Comparison of ENCODE assay signal across 26 mouse cellular contexts in genomic region chr12:30654347-30655075, GRCm38 (mm10).
A peak's percentile ranks its signal among the peaks of the same experiment; 100 is the strongest.
DNase-seq lines count a peak whose midpoint lies in the region; ATAC-seq and TF ChIP-seq lines count a peak whose summit lies in the region.
"Had no signal": no experiment of that assay in that cellular context is flagged by ENCODE, and none has a peak within 500 bp of the region (broad histone marks: within the 10 kb centered on the region; RNA-seq: fewer than 3 reads in every experiment).

No protein-coding gene starts in this region.

- peak overlapping the region; percentile 27 for H3K4me2 ChIP-seq in liver, embryonic 13.5 days
- H3K4me2 ChIP-seq in lung, embryonic 14.5 days, result peak overlapping the region; percentile 27
- no peak overlapping the region for H3K4me2 ChIP-seq in midbrain, embryonic 13.5 days (replicated peaks)
- H3K4me2 ChIP-seq: embryonic facial prominence, embryonic 13.5 days; heart, embryonic 15.5 days; limb, embryonic 15.5 days; midbrain, embryonic 12.5 days; neural tube, embryonic 13.5 days had no signal

- no peaks in the 10 kb centered on the region for H3K36me3 ChIP-seq in liver, embryonic 13.5 days
- no peaks in the 10 kb centered on the region for H3K36me3 ChIP-seq in lung, embryonic 14.5 days (ENCODE audit: insufficient read depth)
- no peaks in the 10 kb centered on the region for H3K36me3 ChIP-seq in midbrain, embryonic 13.5 days
- H3K36me3 ChIP-seq: embryonic facial prominence, embryonic 13.5 days; forebrain, embryonic 10.5 days; G1E; heart, embryonic 15.5 days; limb, embryonic 10.5 days; limb, embryonic 15.5 days; midbrain, embryonic 12.5 days; neural tube, embryonic 13.5 days had no signal

- H3K4me3 ChIP-seq in liver, embryonic 13.5 days (replicated peaks), result no peak overlapping the region
- H3K4me3 ChIP-seq in lung, embryonic 14.5 days (ENCODE audit: low read depth, low read length), result no peak overlapping the region
- H3K4me3 ChIP-seq in midbrain, embryonic 13.5 days (replicated peaks), result no peak overlapping the region
- H3K4me3 ChIP-seq: embryonic facial prominence, embryonic 13.5 days; forebrain, embryonic 10.5 days; heart, embryonic 15.5 days; limb, embryonic 10.5 days; limb, embryonic 15.5 days; megakaryocyte, embryonic 14.5 days; midbrain, embryonic 12.5 days; neural tube, embryonic 13.5 days had no signal

- no peak for TF ChIP-seq CTCF in lung, embryonic 14.5 days (IDR thresholded peaks at IDR 0.05; ENCODE audit: low read depth)

- H3K27ac ChIP-seq in liver, embryonic 13.5 days, result peak overlapping the region; percentile 80
- H3K27ac ChIP-seq in lung, embryonic 14.5 days (ENCODE audit: low read depth), result peak overlapping the region; percentile 52
- no peak overlapping the region for H3K27ac ChIP-seq in midbrain, embryonic 13.5 days
- H3K27ac ChIP-seq: embryonic facial prominence, embryonic 13.5 days; forebrain, embryonic 10.5 days; heart, embryonic 15.5 days; limb, embryonic 10.5 days; limb, embryonic 15.5 days; midbrain, embryonic 12.5 days; neural tube, embryonic 13.5 days had no signal

- no peaks in the 10 kb centered on the region for H3K9me3 ChIP-seq in liver, embryonic 13.5 days (replicated peaks)
- H3K9me3 ChIP-seq in lung, embryonic 14.5 days (ENCODE audit: low read depth, low read length), result no peaks in the 10 kb centered on the region
- no peaks in the 10 kb centered on the region for H3K9me3 ChIP-seq in midbrain, embryonic 13.5 days
- H3K9me3 ChIP-seq: embryonic facial prominence, embryonic 13.5 days; forebrain, embryonic 10.5 days; G1E; heart, embryonic 15.5 days; limb, embryonic 10.5 days; limb, embryonic 15.5 days; megakaryocyte, embryonic 14.5 days; midbrain, embryonic 12.5 days; neural tube, embryonic 13.5 days had no signal

- ATAC-seq in liver, embryonic 13.5 days (ENCODE audit: low read depth), result peak; percentile 88
- ATAC-seq in lung, embryonic 14.5 days (ENCODE audit: insufficient read depth), result peak; percentile 94
- ATAC-seq in megakaryocyte progenitor cell, adult 5-6 weeks (replicated peaks; ENCODE audit: poor library complexity), result no peak
- no peak for ATAC-seq in midbrain, embryonic 13.5 days
- ATAC-seq: hindbrain, embryonic 16.5 days had no signal

- no peaks in the 10 kb centered on the region for H3K27me3 ChIP-seq in liver, embryonic 13.5 days
- H3K27me3 ChIP-seq in lung, embryonic 14.5 days (ENCODE audit: insufficient read depth, low read length), result no peaks in the 10 kb centered on the region
- no peaks in the 10 kb centered on the region for H3K27me3 ChIP-seq in midbrain, embryonic 13.5 days
- H3K27me3 ChIP-seq: embryonic facial prominence, embryonic 13.5 days; heart, embryonic 15.5 days; limb, embryonic 15.5 days; megakaryocyte, embryonic 14.5 days; midbrain, embryonic 12.5 days; neural tube, embryonic 13.5 days had no signal

- peak; percentile 2 for DNase-seq in MEL-GATA-1-ER (ENCODE audit: extremely low read depth, low read depth)
- peak; percentile 9 for DNase-seq in liver, embryonic 13.5 days
- DNase-seq in lung, embryonic 14.5 days, result peak; percentile 59
- peak; percentile 51 for DNase-seq in lung, postnatal 25 days (ENCODE audit: low spot score)
- DNase-seq in urinary bladder, postnatal 36 days (ENCODE audit: low spot score in 2 of 2), result no peak
- no peak for DNase-seq in cerebellum, adult 9-10 months
- DNase-seq: adrenal gland, postnatal 14 days; cerebellum, adult 11-12 months; cerebellum, postnatal 10 days; gastrocnemius, postnatal 14 days; kidney, adult 18-20 months; layer of hippocampus, adult 9-11 months; thymus, adult 2 months; thymus, postnatal 36 days had no signal

- peak overlapping the region; percentile 15; the same call in 1 of the 2 replicates for H3K9ac ChIP-seq in liver, embryonic 13.5 days
- H3K9ac ChIP-seq in lung, embryonic 14.5 days, result no peak overlapping the region
- H3K9ac ChIP-seq in midbrain, embryonic 13.5 days (replicated peaks), result no peak overlapping the region
- H3K9ac ChIP-seq: embryonic facial prominence, embryonic 13.5 days; heart, embryonic 15.5 days; limb, embryonic 15.5 days; midbrain, embryonic 12.5 days; neural tube, embryonic 13.5 days had no signal

- WGBS in liver, embryonic 13.5 days (ENCODE audit: insufficient replicate concordance), result 28% methylated on average over 5 of the region's 5 CpGs
- WGBS in lung, embryonic 14.5 days, result 38% methylated on average over 5 of the region's 5 CpGs
- 69% methylated on average over 5 of the region's 5 CpGs for WGBS in midbrain, embryonic 13.5 days

- H3K4me1 ChIP-seq in liver, embryonic 13.5 days (replicated peaks), result peaks cover 16% of the 10 kb centered on the region
- H3K4me1 ChIP-seq in lung, embryonic 14.5 days (ENCODE audit: insufficient read depth), result no peaks in the 10 kb centered on the region
- H3K4me1 ChIP-seq in midbrain, embryonic 13.5 days (replicated peaks), result no peaks in the 10 kb centered on the region
- H3K4me1 ChIP-seq: embryonic facial prominence, embryonic 13.5 days; forebrain, embryonic 10.5 days; heart, embryonic 15.5 days; limb, embryonic 10.5 days; limb, embryonic 15.5 days; megakaryocyte, embryonic 14.5 days; midbrain, embryonic 12.5 days; neural tube, embryonic 13.5 days had no signal

Comparison
In these comparisons a context has a peak if more than half of its experiments do, and no peak if none do; other contexts are left out.
1. DNase-seq: peak in MEL-GATA-1-ER (single experiment), liver, embryonic 13.5 days (single experiment), lung, embryonic 14.5 days (single experiment) and lung, postnatal 25 days (single experiment); none in urinary bladder, postnatal 36 days (0 of 2) and cerebellum, adult 9-10 months (single experiment).
2. ATAC-seq: peak in liver, embryonic 13.5 days (single experiment) and lung, embryonic 14.5 days (single experiment); none in megakaryocyte progenitor cell, adult 5-6 weeks (single experiment) and midbrain, embryonic 13.5 days (single experiment).